Mouse (Mus musculus): ENCODE measurements around the gene Faim2. TPM values are rescaled to one million over a fixed set of nuclear protein-coding genes. Genes with fewer than 3 reads are reported as not detected.

Faim2 gene
- polyA plus RNA-seq, 1 experiment from 2014 or later, result 5.5 TPM

GRCm38 (mm10) chr15:99505324-99506095 is 22.5 kb downstream of the Faim2 start:
- peaks cover 19% of the 10 kb centered on the region for H3K4me1 ChIP-seq
- WGBS, result 83% methylated on average over 15 of the region's 15 CpGs
- no peaks in the 10 kb centered on the region for H3K36me3 ChIP-seq (ENCODE audit: poor library complexity, severe bottlenecking)
- H3K27ac ChIP-seq, result no peak overlapping the region
- H3K4me2 ChIP-seq, result no peak overlapping the region
- no peaks in the 10 kb centered on the region; the same call in 1 of the 2 replicates for H3K27me3 ChIP-seq
- ATAC-seq, result no peak
- no peaks in the 10 kb centered on the region for H3K9me3 ChIP-seq (replicated peaks)
- H3K4me3 ChIP-seq, result no peak overlapping the region
- no peak overlapping the region for H3K9ac ChIP-seq

- ATAC-seq, result no peak
- 87% methylated on average over 5 of the region's 5 CpGs for WGBS
Observed at GRCm38 (mm10) chr15:99503256-99503655, 24.7 kb downstream of the Faim2 start.

GRCm38 (mm10) chr15:99502311-99502831 is 25.6 kb downstream of the Faim2 start:
- WGBS, result 64% methylated on average over 12 of the region's 12 CpGs
- H3K4me3 ChIP-seq, result no peak overlapping the region
- H3K4me1 ChIP-seq, result peaks cover 25% of the 10 kb centered on the region
- H3K9me3 ChIP-seq (replicated peaks), result no peaks in the 10 kb centered on the region
- H3K9ac ChIP-seq, result no peak overlapping the region; the same call in 1 of the 2 replicates
- H3K27me3 ChIP-seq, result no peaks in the 10 kb centered on the region; the same call in 1 of the 2 replicates
- H3K27ac ChIP-seq, result peak overlapping the region; percentile 68
- no peak overlapping the region for H3K4me2 ChIP-seq
- ATAC-seq, result 0 out of 2 replicates have a peak, but pooled peaks have one; percentile 6
- H3K36me3 ChIP-seq (ENCODE audit: poor library complexity, severe bottlenecking), result no peaks in the 10 kb centered on the region

More at GRCm38 (mm10) chr15:99503256-99503655, 24.7 kb downstream of the Faim2 start:
- Histone ChIP-seq H3K27ac (no peak overlapping the region), H3K36me3 (ENCODE audit: poor library complexity, severe bottlenecking) (no peaks in the 10 kb centered on the region), H3K4me2 (no peak overlapping the region), H3K4me1 (peaks cover 19% of the 10 kb centered on the region), H3K9me3 (replicated peaks) (no peaks in the 10 kb centered on the region), H3K27me3 (no peaks in the 10 kb centered on the region; the same call in 1 of the 2 replicates), H3K4me3 (no peak overlapping the region), H3K9ac (no peak overlapping the region)

- no peaks in the 10 kb centered on the region for H3K9me3 ChIP-seq (replicated peaks)
- WGBS, result 62% methylated on average over 20 of the region's 20 CpGs
- no peak overlapping the region for H3K4me2 ChIP-seq
- ATAC-seq, result peak; percentile 60; the same call in 1 of the 2 replicates
- no peaks in the 10 kb centered on the region for H3K36me3 ChIP-seq (ENCODE audit: poor library complexity, severe bottlenecking)
- peak overlapping the region; percentile 68 for H3K27ac ChIP-seq
- H3K4me1 ChIP-seq, result peaks cover 30% of the 10 kb centered on the region
- no peaks in the 10 kb centered on the region; the same call in 1 of the 2 replicates for H3K27me3 ChIP-seq
- H3K9ac ChIP-seq, result no peak overlapping the region; the same call in 1 of the 2 replicates
- H3K4me3 ChIP-seq, result no peak overlapping the region
Observed at GRCm38 (mm10) chr15:99501292-99502260, 26.4 kb downstream of the Faim2 start.

- Histone ChIP-seq H3K9ac (no peak overlapping the region), H3K4me3 (no peak overlapping the region), H3K36me3 (ENCODE audit: poor library complexity, severe bottlenecking) (no peaks in the 10 kb centered on the region), H3K4me2 (no peak overlapping the region), H3K27me3 (no peaks in the 10 kb centered on the region; the same call in 1 of the 2 replicates), H3K9me3 (replicated peaks) (no peaks in the 10 kb centered on the region), H3K27ac (no peak overlapping the region), H3K4me1 (peaks cover 30% of the 10 kb centered on the region)
- no peak for ATAC-seq
- 66% methylated on average over 5 of the region's 5 CpGs for WGBS
Observed at GRCm38 (mm10) chr15:99500320-99500719, 27.6 kb downstream of the Faim2 start.

GRCm38 (mm10) chr15:99499726-99500125 is 28.2 kb downstream of the Faim2 start:
- Histone ChIP-seq H3K4me1 (peaks cover 30% of the 10 kb centered on the region), H3K27ac (no peak overlapping the region), H3K9ac (no peak overlapping the region), H3K4me2 (no peak overlapping the region), H3K9me3 (replicated peaks) (no peaks in the 10 kb centered on the region), H3K36me3 (ENCODE audit: poor library complexity, severe bottlenecking) (no peaks in the 10 kb centered on the region), H3K4me3 (no peak overlapping the region), H3K27me3 (no peaks in the 10 kb centered on the region; the same call in 1 of the 2 replicates)
- 63% methylated on average over 6 of the region's 6 CpGs for WGBS
- no peak for ATAC-seq

GRCm38 (mm10) chr15:99498781-99499180 is 29.2 kb downstream of the Faim2 start:
- WGBS, result 86% methylated on average over 4 of the region's 4 CpGs
- H3K27ac ChIP-seq, result no peak overlapping the region
- no peaks in the 10 kb centered on the region for H3K9me3 ChIP-seq (replicated peaks)
- H3K4me2 ChIP-seq, result no peak overlapping the region
- H3K27me3 ChIP-seq, result peaks cover 2% of the 10 kb centered on the region
- no peaks in the 10 kb centered on the region for H3K36me3 ChIP-seq (ENCODE audit: poor library complexity, severe bottlenecking)
- no peak for ATAC-seq
- peaks cover 30% of the 10 kb centered on the region for H3K4me1 ChIP-seq
- no peak overlapping the region for H3K4me3 ChIP-seq
- H3K9ac ChIP-seq, result no peak overlapping the region

- Histone ChIP-seq H3K27me3 (peaks cover 2% of the 10 kb centered on the region), H3K4me3 (no peak overlapping the region), H3K27ac (no peak overlapping the region), H3K36me3 (ENCODE audit: poor library complexity, severe bottlenecking) (no peaks in the 10 kb centered on the region), H3K9ac (no peak overlapping the region), H3K9me3 (replicated peaks) (no peaks in the 10 kb centered on the region), H3K4me2 (no peak overlapping the region), H3K4me1 (peaks cover 30% of the 10 kb centered on the region)
- no peak for ATAC-seq
- WGBS, result 82% methylated on average over 4 of the region's 4 CpGs
Observed at GRCm38 (mm10) chr15:99498356-99498755, 29.6 kb downstream of the Faim2 start.

GRCm38 (mm10) chr15:99497527-99498242 is 30.3 kb downstream of the Faim2 start:
- ATAC-seq, result 0 out of 2 replicates have a peak, but pooled peaks have one; percentile 28
- H3K27ac ChIP-seq, result no peak overlapping the region
- 45% methylated on average over 12 of the region's 12 CpGs for WGBS
- no peak overlapping the region for H3K4me3 ChIP-seq
- H3K9ac ChIP-seq, result 0 out of 2 replicates have a peak overlapping the region, but pooled peaks have one; percentile 12
- H3K4me2 ChIP-seq, result no peak overlapping the region
- H3K9me3 ChIP-seq (replicated peaks), result no peaks in the 10 kb centered on the region
- H3K27me3 ChIP-seq, result peaks cover 2% of the 10 kb centered on the region; the same call in 1 of the 2 replicates
- H3K4me1 ChIP-seq, result peaks cover 27% of the 10 kb centered on the region
- no peaks in the 10 kb centered on the region for H3K36me3 ChIP-seq (ENCODE audit: poor library complexity, severe bottlenecking)

- H3K9ac ChIP-seq, result peak overlapping the region; percentile 12; the same call in 1 of the 2 replicates
- 16% methylated on average over 4 of the region's 4 CpGs for WGBS
Observed at GRCm38 (mm10) chr15:99497061-99497460, 30.9 kb downstream of the Faim2 start.

GRCm38 (mm10) chr15:99484745-99485144 is 43.2 kb downstream of the Faim2 start:
- H3K36me3 ChIP-seq (ENCODE audit: poor library complexity, severe bottlenecking), result no peaks in the 10 kb centered on the region
- WGBS, result 75% methylated on average over 6 of the region's 6 CpGs
- no peak overlapping the region for H3K9ac ChIP-seq
- H3K27me3 ChIP-seq, result 0 out of 2 replicates have a peak, but pooled peaks cover 2% of the 10 kb centered on the region
- no peaks in the 10 kb centered on the region for H3K9me3 ChIP-seq (replicated peaks)
- no peaks in the 10 kb centered on the region for H3K4me1 ChIP-seq
- no peak overlapping the region for H3K27ac ChIP-seq
- no peak overlapping the region for H3K4me3 ChIP-seq
- H3K4me2 ChIP-seq, result no peak overlapping the region
- no peak for ATAC-seq

More at GRCm38 (mm10) chr15:99497061-99497460, 30.9 kb downstream of the Faim2 start:
- Histone ChIP-seq H3K9me3 (replicated peaks) (no peaks in the 10 kb centered on the region), H3K27me3 (peaks cover 2% of the 10 kb centered on the region; the same call in 1 of the 2 replicates), H3K4me3 (no peak overlapping the region), H3K4me1 (peaks cover 21% of the 10 kb centered on the region), H3K4me2 (no peak overlapping the region), H3K27ac (no peak overlapping the region), H3K36me3 (ENCODE audit: poor library complexity, severe bottlenecking) (no peaks in the 10 kb centered on the region)
- peak; percentile 59 for ATAC-seq

Data from forebrain, embryonic 13.5 days (tissue).